Comparison of ENCODE assay signal across 15 mouse cellular contexts in genomic region chr1:168026481-168026880, GRCm38 (mm10).
DNase-seq lines count a peak whose midpoint lies in the region; TF ChIP-seq lines count a peak whose summit lies in the region.
"Had no signal": no experiment of that assay in that cellular context is flagged by ENCODE, and none has a peak within 500 bp of the region (broad histone marks: within the 10 kb centered on the region; RNA-seq: fewer than 3 reads in every experiment).

No protein-coding gene starts in this region.

- no peak overlapping the region for H3K4me3 ChIP-seq in ES-Bruce4 (ENCODE audit: low read depth, low read length)
- H3K4me3 ChIP-seq in embryonic facial prominence, embryonic 10.5 days: no peak overlapping the region
- H3K4me3 ChIP-seq: heart, adult 2 months; neural tube, embryonic 13.5 days had no signal

- peak; percentile 14 for DNase-seq in adrenal gland, adult 2 months
- no peak for DNase-seq in adrenal gland, adult 18-20 months (ENCODE audit: low spot score in 2 of 2)
- DNase-seq in embryonic facial prominence, embryonic 10.5 days (ENCODE audit: low spot score): peak; percentile 46
- DNase-seq in kidney, postnatal 10 days: peak; percentile 35
- DNase-seq in lung, postnatal 4 days: no peak
- DNase-seq in left cerebral cortex, adult 18-20 months (ENCODE audit: low spot score in 2 of 2): no peak
- no peak for DNase-seq in cerebellum, adult 18-20 months
- DNase-seq: cerebellum, postnatal 10 days; heart, adult 2 months; heart, postnatal 14 days; lung, adult 18-20 months; right cerebral cortex, adult 18-20 months; thymus, postnatal 4 days had no signal

- no peak for TF ChIP-seq CTCF in ES-Bruce4 (IDR thresholded peaks at IDR 0.05; ENCODE audit: low read depth, low read length)

- no peak overlapping the region for H3K27ac ChIP-seq in ES-Bruce4 (ENCODE audit: insufficient read depth, low read length)
- H3K27ac ChIP-seq in embryonic facial prominence, embryonic 10.5 days (replicated peaks): peak overlapping the region; percentile 57
- H3K27ac ChIP-seq: heart, adult 2 months; neural tube, embryonic 13.5 days had no signal

- no peaks in the 10 kb centered on the region for H3K4me1 ChIP-seq in ES-Bruce4 (ENCODE audit: control insufficient read depth, insufficient read depth, low read length)
- H3K4me1 ChIP-seq in embryonic facial prominence, embryonic 10.5 days: peaks cover 14% of the 10 kb centered on the region
- H3K4me1 ChIP-seq: neural tube, embryonic 13.5 days had no signal

- 40% methylated on average over 3 of the region's 3 CpGs for WGBS in embryonic facial prominence, embryonic 10.5 days

- TF ChIP-seq POLR2A in ES-Bruce4 (IDR thresholded peaks at IDR 0.05; ENCODE audit: insufficient read depth, low read length): no peak

- peak; percentile 92 for TF ChIP-seq EP300 in ES-Bruce4 (IDR thresholded peaks at IDR 0.05; ENCODE audit: insufficient read depth, low read depth, low read length)

- H3K27me3 ChIP-seq in ES-Bruce4 (ENCODE audit: control insufficient read depth, insufficient read depth, low read length, poor library complexity, severe bottlenecking): no peaks in the 10 kb centered on the region
- no peaks in the 10 kb centered on the region for H3K27me3 ChIP-seq in embryonic facial prominence, embryonic 10.5 days (replicated peaks; ENCODE audit: low read depth, poor library complexity, severe bottlenecking)
- H3K27me3 ChIP-seq: neural tube, embryonic 13.5 days had no signal

- 0 out of 2 replicates have a peak, but pooled peaks cover 2% of the 10 kb centered on the region for H3K9me3 ChIP-seq in ES-Bruce4 (replicated peaks; ENCODE audit: control insufficient read depth, insufficient read depth, low read length, poor library complexity, severe bottlenecking)
- no peaks in the 10 kb centered on the region for H3K9me3 ChIP-seq in embryonic facial prominence, embryonic 10.5 days
- H3K9me3 ChIP-seq: neural tube, embryonic 13.5 days had no signal

- no peaks in the 10 kb centered on the region for H3K36me3 ChIP-seq in ES-Bruce4 (ENCODE audit: control insufficient read depth, insufficient read depth, low read length, poor library complexity, severe bottlenecking)
- no peaks in the 10 kb centered on the region for H3K36me3 ChIP-seq in embryonic facial prominence, embryonic 10.5 days (replicated peaks)
- H3K36me3 ChIP-seq: neural tube, embryonic 13.5 days had no signal

- no peak overlapping the region for H3K9ac ChIP-seq in ES-Bruce4 (ENCODE audit: low read depth, poor library complexity, severe bottlenecking)
- H3K9ac ChIP-seq: neural tube, embryonic 13.5 days had no signal

Comparison
In these comparisons a context has a peak if more than half of its experiments do, and no peak if none do; other contexts are left out.
1. DNase-seq: peak in adrenal gland, adult 2 months (single experiment), embryonic facial prominence, embryonic 10.5 days (single experiment) and kidney, postnatal 10 days (single experiment); none in adrenal gland, adult 18-20 months (0 of 2), lung, postnatal 4 days (0 of 2), left cerebral cortex, adult 18-20 months (0 of 2) and cerebellum, adult 18-20 months (0 of 2).